Mouse (Mus musculus): ENCODE results near the gene Jph2.

GRCm38 (mm10) chr2:163364785-163365541 lies 32.8 kb downstream of the Jph2 start:
- TF ChIP-seq POLR2A (IDR thresholded peaks at IDR 0.05; ENCODE audit: low read depth, low read length) (no peak), CTCF (IDR thresholded peaks at IDR 0.05; ENCODE audit: extremely low read depth, insufficient read length, insufficient replicate concordance, low read depth, low read length) (no peak)
